Mouse (Mus musculus): ENCODE results near the gene Ssxb2.
"Not testable (repeated sequence)": the region's sequence is repeated elsewhere in the genome, so short reads cannot be mapped to it uniquely, and the experiment has no call there.

Ssxb2 gene

GRCm38 (mm10) chrX:8461626-8462025 is at the start of gene Ssxb2:
TSS of gene Ssxb2 (minus strand) at chrX:8461726.
- DNase-seq, result not testable (repeated sequence)

GRCm38 (mm10) chrX:8413005-8413404 is 48.5 kb downstream of the Ssxb2 start, which contains the start of gene Ssxb1:
TSS of gene Ssxb1 (plus strand) at chrX:8413305.
- not testable (repeated sequence) for DNase-seq

Measured in cerebellum, postnatal 25 days (tissue).